Mouse (Mus musculus) liver, adult 2 months (tissue): Measurements from ENCODE around the gene Fzd4. TPM values are rescaled to one million over a fixed set of nuclear protein-coding genes. Genes with fewer than 3 reads are reported as not detected.
A peak's percentile ranks its signal among the peaks of the same experiment; 100 is the strongest.

Experiments
- DNase-seq: peaks from one replicate; pipeline ENCODE4 v3.0.0-alpha.2; 2011; ENCODE audit warnings: low read depth, low spot score; ENCODE audit errors: extremely low read depth
- H3K27ac ChIP-seq: fragments of 200-500 bp; replicated peaks from 2 replicates; pipeline ENCODE4 v1.5.1; 2012; ENCODE audit warnings: low read depth, mild to moderate bottlenecking, control low read depth, inconsistent platforms, low read length; ENCODE audit not compliant: insufficient read depth
- H3K27me3 ChIP-seq: fragments of 200-500 bp; 2 replicates; pipeline ENCODE4 v1.6.1; 2012; ENCODE audit warnings: mild to moderate bottlenecking, moderate library complexity, low read length, inconsistent platforms; ENCODE audit not compliant: control insufficient read depth, insufficient read depth
- H3K36me3 ChIP-seq: fragments of 200-500 bp; 2 replicates; pipeline ENCODE4 v1.6.1; 2012; ENCODE audit warnings: low read length, inconsistent platforms; ENCODE audit not compliant: control insufficient read depth, insufficient read depth
- H3K4me1 ChIP-seq: fragments of 200-500 bp; 2 replicates; pipeline ENCODE4 v1.6.1; 2011; ENCODE audit warnings: low read length; ENCODE audit not compliant: control insufficient read depth, insufficient read depth
- H3K4me3 ChIP-seq: fragments of 200-500 bp; 2 replicates; pipeline ENCODE4 v1.5.1; 2011; ENCODE audit warnings: low read depth, mild to moderate bottlenecking, control low read depth, low read length, moderate library complexity; ENCODE audit not compliant: insufficient read depth
- H3K79me2 ChIP-seq: fragments of 200-500 bp; 2 replicates; pipeline ENCODE4 v1.6.1; 2012; ENCODE audit warnings: inconsistent platforms, mild to moderate bottlenecking, low read length, moderate library complexity; ENCODE audit not compliant: control insufficient read depth, insufficient read depth
- H3K9ac ChIP-seq: fragments of 200-500 bp; 2 replicates; pipeline ENCODE4 v1.6.1; 2012; ENCODE audit warnings: low read depth, mild to moderate bottlenecking, control low read depth, inconsistent platforms, low read length
- CTCF ChIP-seq: fragments of 200-500 bp; IDR thresholded peaks from 2 replicates; pipeline ENCODE4 v1.5.1; 2011; ENCODE audit warnings: low read depth, low read length, control low read depth
- POLR2A ChIP-seq: fragments of 200-500 bp; IDR thresholded peaks from 2 replicates; pipeline ENCODE4 v1.6.1; 2011; ENCODE audit warnings: low read length, control low read depth; ENCODE audit not compliant: insufficient read depth; ENCODE audit errors: extremely low read depth
- WGBS: fragments of 180-500 bp; shearing (Covaris S2); methylation state at CpG from one replicate; pipeline ENCODE4 v1.1.7; 2018; 5-methylcytosine and 5-hydroxymethylcytosine counted together
- polyA plus RNA-seq: library from polyadenylated mRNA; depleted of rRNA; stranded (reverse); fragments of >200 nt; gene quantifications from 2 replicates; pipeline ENCODE4 v1.2.3, GENCODE M21; 2012
- total RNA-seq: library from RNA; depleted of rRNA; stranded (reverse); fragments of >200 nt; gene quantifications from 2 replicates; pipeline ENCODE4 v1.2.3, GENCODE M21; 2014

Fzd4 gene
- total and polyA plus RNA-seq, 2 experiments: 4.8 to 11.5 TPM

DNA sequence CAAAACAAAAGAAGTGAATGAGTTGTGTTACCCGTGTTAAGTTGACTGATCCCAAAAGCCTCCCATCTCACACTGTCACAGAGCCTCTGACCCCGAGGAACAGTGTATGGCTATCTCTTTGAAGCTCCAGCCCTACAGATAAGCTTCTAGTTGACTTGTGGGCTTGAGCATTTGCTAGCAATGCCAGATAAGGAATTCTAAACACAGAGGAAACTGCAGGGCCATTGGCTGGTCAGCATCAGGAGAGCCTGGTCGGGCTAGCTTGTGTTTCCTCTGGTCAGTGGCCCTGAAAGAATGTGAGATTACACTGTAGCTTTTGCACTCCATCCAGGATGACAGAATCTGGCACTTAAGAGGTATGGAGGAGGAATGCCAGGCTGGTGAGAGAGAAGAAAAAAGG, 36.5 kb upstream of the Fzd4 start:
- Histone ChIP-seq H3K4me1 (peaks cover 2% of the 10 kb centered on the region; the same call in 1 of the 2 replicates), H3K27me3 (no peaks in the 10 kb centered on the region), H3K27ac (no peak overlapping the region), H3K36me3 (no peaks in the 10 kb centered on the region), H3K79me2 (no peaks in the 10 kb centered on the region), H3K9ac (no peak overlapping the region), H3K4me3 (no peak overlapping the region)
- no peak for TF ChIP-seq POLR2A
- no peak for TF ChIP-seq CTCF
- 21% methylated on average over 3 of the region's 3 CpGs for WGBS
- DNase-seq: peak; percentile 60

DNA sequence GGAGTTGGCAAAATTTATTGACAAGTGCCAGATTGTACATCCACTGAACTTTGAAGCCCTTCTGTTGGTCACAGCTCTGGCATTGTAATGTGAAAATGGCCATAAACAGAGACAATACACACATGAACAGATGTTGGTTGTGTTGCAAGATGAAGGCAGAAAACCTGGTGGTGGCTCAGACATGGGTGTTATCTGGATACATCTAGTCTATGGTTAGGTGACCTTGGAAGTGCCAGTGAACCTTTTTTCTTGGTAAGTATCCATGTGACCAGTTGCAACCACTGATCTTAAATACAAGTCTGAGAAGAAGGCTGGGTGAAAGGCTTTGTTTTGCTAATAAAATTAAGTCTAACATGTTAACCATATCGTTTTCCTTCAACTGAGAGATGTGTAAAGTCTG, 34.1 kb upstream of the Fzd4 start:
- 87% methylated on average over 1 of the region's 1 CpGs for WGBS
- no peaks in the 10 kb centered on the region for H3K27me3 ChIP-seq
- H3K79me2 ChIP-seq: no peaks in the 10 kb centered on the region
- no peak overlapping the region for H3K27ac ChIP-seq
- H3K9ac ChIP-seq: no peak overlapping the region
- DNase-seq: peak; percentile 24
- TF ChIP-seq POLR2A (no peak), CTCF (no peak)
- H3K4me1 ChIP-seq: peaks cover 2% of the 10 kb centered on the region; the same call in 1 of the 2 replicates
- no peaks in the 10 kb centered on the region for H3K36me3 ChIP-seq
- H3K4me3 ChIP-seq: no peak overlapping the region

DNA sequence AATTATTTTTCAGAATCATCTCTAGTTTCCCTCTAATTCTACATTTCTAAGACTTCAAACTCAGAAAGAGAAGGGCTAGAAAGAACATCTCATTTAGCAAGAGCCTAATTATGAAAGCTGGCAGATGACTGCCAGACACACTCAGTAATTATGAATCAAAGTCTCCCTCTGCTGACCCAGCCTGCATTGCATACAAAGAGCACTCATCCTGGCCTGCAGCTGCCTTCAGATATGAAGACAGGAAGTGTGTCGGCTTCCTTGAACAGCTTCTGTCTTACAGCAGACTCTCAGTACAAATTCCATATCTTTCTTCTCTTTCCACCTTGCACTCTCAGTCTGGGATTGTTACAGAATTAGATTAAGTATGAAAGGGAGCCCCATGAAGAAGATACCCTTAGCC, 33.2 kb upstream of the Fzd4 start:
- 37% methylated on average over 1 of the region's 1 CpGs for WGBS
- H3K9ac ChIP-seq: no peak overlapping the region

DNA sequence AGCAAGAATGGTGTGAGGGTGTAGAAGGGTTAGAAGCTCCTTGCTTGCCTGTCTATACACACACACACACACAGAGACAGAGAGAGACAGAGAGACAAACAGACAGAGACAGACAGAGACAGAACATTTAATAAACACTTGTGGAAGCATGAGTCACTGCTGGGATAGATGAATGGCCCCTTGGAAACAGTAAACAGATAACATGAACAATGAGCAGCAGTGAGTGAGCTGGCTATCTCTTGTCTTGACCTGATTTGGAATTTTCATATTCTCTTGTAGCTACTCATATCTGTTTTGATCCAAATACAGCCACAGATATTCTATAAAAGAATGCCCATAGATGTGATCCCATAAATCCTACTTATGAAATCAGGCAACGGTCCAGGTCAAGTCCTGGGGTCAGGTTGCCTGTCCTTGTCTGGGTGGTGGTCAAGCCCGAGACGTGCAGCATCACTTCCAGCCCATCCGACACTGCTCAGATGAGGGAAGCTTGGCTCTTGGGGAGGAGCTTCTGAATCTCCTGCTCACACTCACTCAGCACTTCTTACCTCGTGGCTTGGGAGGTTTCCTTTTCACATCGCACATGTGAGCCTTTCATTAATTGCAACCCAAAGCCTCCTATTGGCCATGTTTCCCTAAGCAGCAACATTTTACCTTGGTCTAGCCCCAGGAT, 32.4 kb upstream of the Fzd4 start:
- no peak for DNase-seq
- TF ChIP-seq CTCF: no peak
- Histone ChIP-seq H3K79me2 (no peaks in the 10 kb centered on the region), H3K9ac (no peak overlapping the region), H3K27me3 (no peaks in the 10 kb centered on the region), H3K36me3 (no peaks in the 10 kb centered on the region), H3K27ac (no peak overlapping the region), H3K4me1 (peaks cover 2% of the 10 kb centered on the region; the same call in 1 of the 2 replicates), H3K4me3 (no peak overlapping the region)
- 74% methylated on average over 6 of the region's 6 CpGs for WGBS

More for the DNA sequence above, 33.2 kb upstream of the Fzd4 start:
- no peaks in the 10 kb centered on the region for H3K27me3 ChIP-seq
- no peak overlapping the region for H3K27ac ChIP-seq
- DNase-seq: peak; percentile 46
- no peaks in the 10 kb centered on the region for H3K79me2 ChIP-seq
- H3K4me3 ChIP-seq: no peak overlapping the region
- H3K36me3 ChIP-seq: no peaks in the 10 kb centered on the region
- TF ChIP-seq POLR2A (no peak), CTCF (peak; percentile 43; the same call in 1 of the 2 replicates)
- peaks cover 2% of the 10 kb centered on the region; the same call in 1 of the 2 replicates for H3K4me1 ChIP-seq

DNA sequence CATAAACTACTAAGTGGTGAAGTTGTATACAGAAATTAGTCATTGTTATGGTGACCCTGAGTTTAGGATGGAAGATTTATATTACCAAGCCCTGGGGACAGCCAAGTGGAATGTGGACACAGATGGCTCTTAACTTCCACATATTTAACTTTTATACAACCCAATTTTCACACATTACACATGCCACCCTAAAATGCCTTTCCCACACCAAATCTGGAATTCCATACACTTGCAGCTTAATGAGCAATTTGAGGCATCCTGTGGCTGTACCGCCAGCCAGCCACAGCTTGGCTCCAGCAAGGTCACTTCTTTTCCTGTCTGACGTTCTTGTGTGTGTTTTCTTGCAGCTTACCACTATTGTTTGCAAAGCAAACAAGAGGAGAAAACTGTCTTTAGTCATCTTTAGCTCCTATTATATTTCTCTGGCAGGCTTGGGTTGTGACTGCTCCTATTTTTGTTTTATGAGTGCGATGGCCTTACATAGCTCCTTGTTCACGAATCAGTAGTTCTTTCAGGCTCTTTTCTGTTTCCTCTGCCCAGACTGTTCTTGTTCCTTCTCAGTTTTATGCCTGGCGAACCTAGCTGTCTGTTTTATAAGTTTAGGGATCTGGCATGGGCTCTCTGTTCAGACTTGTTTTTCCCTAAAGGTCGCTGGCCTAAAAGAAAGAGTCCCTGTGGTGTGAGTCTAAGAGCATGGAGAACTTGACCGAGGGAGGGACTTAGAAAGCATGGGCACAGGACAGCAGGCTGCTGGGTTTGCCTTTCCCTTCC, 23.0 kb upstream of the Fzd4 start:
- no peak for TF ChIP-seq CTCF
- no peak for TF ChIP-seq POLR2A
- Histone ChIP-seq H3K4me3 (no peak overlapping the region), H3K79me2 (no peaks in the 10 kb centered on the region), H3K27ac (no peak overlapping the region), H3K36me3 (no peaks in the 10 kb centered on the region), H3K27me3 (no peaks in the 10 kb centered on the region), H3K9ac (no peak overlapping the region), H3K4me1 (no peaks in the 10 kb centered on the region)
- no peak for DNase-seq
- 38% methylated on average over 7 of the region's 7 CpGs for WGBS

DNA sequence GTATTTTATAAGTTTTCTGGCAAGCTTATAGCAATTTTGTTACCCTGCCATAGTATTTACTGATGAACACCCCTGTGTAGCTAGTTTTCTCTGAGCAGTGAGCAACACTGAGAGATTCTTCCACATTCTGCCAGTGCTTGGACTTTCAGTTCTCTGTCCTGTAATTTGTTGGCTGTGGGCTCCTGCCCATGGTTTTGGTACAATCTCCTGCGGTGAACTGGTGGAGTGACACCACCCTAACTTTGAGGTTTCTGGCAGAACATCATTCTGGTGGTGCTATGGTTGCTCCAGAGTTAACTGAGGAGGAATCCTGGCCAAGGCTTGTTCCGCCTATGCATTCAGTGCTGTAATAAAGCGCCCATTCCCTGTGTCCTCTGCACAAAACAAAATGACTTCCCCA, 21.3 kb upstream of the Fzd4 start:
- 94% methylated on average over 3 of the region's 3 CpGs for WGBS
- no peaks in the 10 kb centered on the region for H3K36me3 ChIP-seq
- no peak overlapping the region for H3K27ac ChIP-seq
- DNase-seq: no peak
- TF ChIP-seq POLR2A (no peak), CTCF (no peak)
- H3K27me3 ChIP-seq: no peaks in the 10 kb centered on the region
- no peak overlapping the region for H3K9ac ChIP-seq
- no peak overlapping the region for H3K4me3 ChIP-seq
- H3K79me2 ChIP-seq: no peaks in the 10 kb centered on the region
- no peaks in the 10 kb centered on the region for H3K4me1 ChIP-seq
